Mouse (Mus musculus) kidney, embryonic 14.5 days (tissue): Measurements from ENCODE around the gene Slc5a5. TPM values are rescaled to one million over a fixed set of nuclear protein-coding genes. Genes with fewer than 3 reads are reported as not detected.
A peak's percentile ranks its signal among the peaks of the same experiment; 100 is the strongest.

Experiments used
- ATAC-seq: fragments of 200-750 bp; cut with Nextera tagmentation; 2 replicates; pipeline ENCODE4 v1.8.0; 2017; ENCODE audit warnings: moderate number of reproducible peaks, mild to moderate bottlenecking, moderate TSS enrichment, moderate library complexity; ENCODE audit not compliant: low FRiP score, low TSS enrichment
- H3K27ac ChIP-seq: fragments of 300-500 bp; sonication (generic); 2 replicates; pipeline ENCODE4 v1.5.1; 2014; ENCODE audit warnings: low read depth, mild to moderate bottlenecking, low read length, moderate library complexity, mixed read lengths
- H3K27me3 ChIP-seq: fragments of 300-500 bp; sonication (generic); 2 replicates; pipeline ENCODE4 v1.6.1; 2014; ENCODE audit warnings: mild to moderate bottlenecking, low read length; ENCODE audit not compliant: control insufficient read depth, insufficient read depth
- H3K36me3 ChIP-seq: fragments of 300-500 bp; sonication (generic); 2 replicates; pipeline ENCODE4 v1.6.1; 2014; ENCODE audit warnings: low read length, mixed read lengths; ENCODE audit not compliant: control insufficient read depth, insufficient read depth
- H3K4me1 ChIP-seq: fragments of 300-500 bp; sonication (generic); 2 replicates; pipeline ENCODE4 v1.6.1; 2014; ENCODE audit warnings: low read length, mixed read lengths; ENCODE audit not compliant: control insufficient read depth, insufficient read depth
- H3K4me2 ChIP-seq: fragments of 300-500 bp; sonication (generic); replicated peaks from 2 replicates; pipeline ENCODE4 v1.6.1; 2014; ENCODE audit warnings: low read depth, mild to moderate bottlenecking, low read length
- H3K4me3 ChIP-seq: fragments of 300-500 bp; sonication (generic); 2 replicates; pipeline ENCODE4 v1.5.1; 2014; ENCODE audit warnings: mild to moderate bottlenecking, low read length
- H3K9ac ChIP-seq: fragments of 300-500 bp; sonication (generic); 2 replicates; pipeline ENCODE4 v1.6.1; 2014; ENCODE audit warnings: low read depth, mild to moderate bottlenecking, low read length, moderate library complexity
- H3K9me3 ChIP-seq: fragments of 300-500 bp; sonication (generic); 2 replicates; pipeline ENCODE4 v1.6.1; 2016; ENCODE audit warnings: low read length; ENCODE audit not compliant: control insufficient read depth
- WGBS: fragments of 180-500 bp; shearing (Covaris S2); extraction: QIAGEN DNeasy Blood & Tissue Kit; methylation state at CpG from one replicate; pipeline ENCODE4 v1.1.7; 2014; 5-methylcytosine and 5-hydroxymethylcytosine counted together
- polyA plus RNA-seq: library from polyadenylated mRNA; unstranded; fragments of >200 nt; fragmentation: Nextera tagmentation; extraction: Ambion mirVana; gene quantifications from 2 replicates; pipeline ENCODE4 v1.2.1, GENCODE M21; 2014

The Slc5a5 gene
- polyA plus RNA-seq, 1 experiment from 2014 or later = 0.09 TPM

DNA sequence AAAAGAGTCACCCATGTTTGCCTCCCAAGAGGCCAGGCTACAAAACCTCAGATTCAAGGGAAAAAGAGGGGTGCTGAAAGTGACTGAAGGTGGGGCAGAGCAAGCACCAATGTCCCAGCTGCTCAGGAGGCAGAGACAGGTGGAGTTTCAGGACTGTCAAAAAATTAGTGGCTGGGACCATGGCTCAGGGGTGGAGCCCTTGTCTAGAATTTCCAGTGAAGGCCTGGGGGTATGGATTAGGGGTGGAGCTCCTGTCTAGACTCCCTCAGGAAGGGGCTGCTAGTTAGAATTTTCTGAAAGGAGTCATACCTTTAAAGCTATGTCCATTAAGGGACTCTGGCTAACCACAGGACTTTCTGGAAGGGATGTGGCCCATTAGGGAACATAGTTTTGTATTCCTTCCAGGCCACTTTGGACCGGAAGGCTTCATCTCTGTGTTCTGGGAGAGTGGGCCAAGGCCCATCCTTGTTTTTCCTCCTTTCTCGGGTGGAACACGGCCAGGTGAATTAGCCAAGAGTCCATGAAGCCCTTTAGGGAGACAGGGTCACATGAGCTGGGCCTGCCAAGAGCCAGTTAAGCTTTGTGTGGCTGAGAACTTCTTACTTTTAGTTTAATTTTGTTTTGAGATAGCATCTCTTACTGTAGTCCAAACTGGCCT is 43.1 kb downstream of the Slc5a5 start:
- WGBS = 85% methylated on average over 3 of the region's 3 CpGs
- Histone ChIP-seq H3K4me3 (no peak overlapping the region), H3K4me1 (no peaks in the 10 kb centered on the region), H3K27ac (no peak overlapping the region), H3K36me3 (no peaks in the 10 kb centered on the region), H3K9ac (no peak overlapping the region), H3K27me3 (no peaks in the 10 kb centered on the region), H3K9me3 (no peaks in the 10 kb centered on the region), H3K4me2 (no peak overlapping the region)
- ATAC-seq = no peak

GRCm38 (mm10) chr8:70846371-70847154 is 46.0 kb downstream of the Slc5a5 start:
- Histone ChIP-seq H3K4me2 (no peak overlapping the region), H3K9me3 (no peaks in the 10 kb centered on the region), H3K27ac (no peak overlapping the region), H3K36me3 (no peaks in the 10 kb centered on the region), H3K4me1 (no peaks in the 10 kb centered on the region; the same call in 1 of the 2 replicates), H3K4me3 (no peak overlapping the region), H3K9ac (peak overlapping the region; percentile 28), H3K27me3 (no peaks in the 10 kb centered on the region)
- ATAC-seq = no peak
- WGBS = 49% methylated on average over 15 of the region's 15 CpGs

DNA sequence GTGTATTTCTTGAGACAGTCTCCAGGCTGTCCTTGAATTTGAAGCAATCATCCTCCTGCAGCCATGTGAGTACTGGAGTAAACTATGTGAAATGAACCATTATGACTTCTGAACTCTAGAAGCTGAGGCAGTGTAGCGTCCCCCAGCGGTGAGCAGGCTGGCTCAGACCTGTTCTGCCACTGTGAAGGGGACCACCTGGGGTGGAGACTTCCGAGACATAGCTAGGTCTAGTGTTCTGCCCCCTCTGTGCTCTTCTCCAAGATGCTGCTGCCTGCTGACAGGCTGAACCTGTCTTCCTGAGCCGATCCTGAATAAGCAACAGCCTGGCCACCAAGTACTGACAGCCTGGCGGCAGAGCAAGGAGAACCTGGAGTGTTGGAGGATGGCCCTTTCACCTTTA is 47.4 kb downstream of the Slc5a5 start:
- Histone ChIP-seq H3K9me3 (no peaks in the 10 kb centered on the region), H3K36me3 (no peaks in the 10 kb centered on the region), H3K4me2 (no peak overlapping the region), H3K9ac (no peak overlapping the region), H3K4me1 (no peaks in the 10 kb centered on the region; the same call in 1 of the 2 replicates), H3K4me3 (no peak overlapping the region), H3K27ac (no peak overlapping the region), H3K27me3 (no peaks in the 10 kb centered on the region)
- 45% methylated on average over 5 of the region's 5 CpGs for WGBS
- no peak for ATAC-seq

- no peak for ATAC-seq
- Histone ChIP-seq H3K9me3 (no peaks in the 10 kb centered on the region), H3K4me2 (no peak overlapping the region), H3K36me3 (no peaks in the 10 kb centered on the region), H3K9ac (no peak overlapping the region), H3K27ac (no peak overlapping the region), H3K4me1 (no peaks in the 10 kb centered on the region; the same call in 1 of the 2 replicates), H3K4me3 (no peak overlapping the region), H3K27me3 (no peaks in the 10 kb centered on the region)
- under 1% methylated on average over 6 of the region's 6 CpGs for WGBS
Observed at GRCm38 (mm10) chr8:70844523-70844922, 48.0 kb downstream of the Slc5a5 start.

DNA sequence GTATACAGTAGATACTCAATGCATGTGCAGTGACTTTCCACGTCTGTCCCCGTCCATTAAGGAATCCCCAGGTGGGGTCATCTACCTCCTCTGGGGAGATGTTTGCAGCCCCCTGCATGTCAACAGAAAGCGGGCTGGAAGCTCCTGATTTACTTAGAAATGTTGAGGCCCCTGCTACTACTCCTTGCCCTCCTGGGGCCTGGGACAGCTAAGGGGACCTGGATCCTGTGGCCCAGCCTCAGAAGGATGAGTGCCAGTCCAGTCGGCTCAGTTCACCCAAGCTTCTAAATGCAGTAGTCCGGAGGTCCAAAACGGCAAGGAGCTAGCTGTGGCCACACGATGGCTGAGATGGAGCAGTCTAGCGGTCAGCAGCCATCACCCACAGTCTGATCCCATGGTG is 48.6 kb downstream of the Slc5a5 start:
- H3K4me2 ChIP-seq = no peak overlapping the region
- H3K9ac ChIP-seq = no peak overlapping the region
- no peak overlapping the region for H3K4me3 ChIP-seq
- no peak overlapping the region for H3K27ac ChIP-seq
- H3K9me3 ChIP-seq = no peaks in the 10 kb centered on the region
- no peak for ATAC-seq
- no peaks in the 10 kb centered on the region for H3K27me3 ChIP-seq
- no peaks in the 10 kb centered on the region; the same call in 1 of the 2 replicates for H3K4me1 ChIP-seq
- WGBS = 91% methylated on average over 8 of the region's 8 CpGs
- H3K36me3 ChIP-seq = no peaks in the 10 kb centered on the region

- no peaks in the 10 kb centered on the region for H3K27me3 ChIP-seq
Observed at GRCm38 (mm10) chr8:70843214-70843773, 49.3 kb downstream of the Slc5a5 start.

DNA sequence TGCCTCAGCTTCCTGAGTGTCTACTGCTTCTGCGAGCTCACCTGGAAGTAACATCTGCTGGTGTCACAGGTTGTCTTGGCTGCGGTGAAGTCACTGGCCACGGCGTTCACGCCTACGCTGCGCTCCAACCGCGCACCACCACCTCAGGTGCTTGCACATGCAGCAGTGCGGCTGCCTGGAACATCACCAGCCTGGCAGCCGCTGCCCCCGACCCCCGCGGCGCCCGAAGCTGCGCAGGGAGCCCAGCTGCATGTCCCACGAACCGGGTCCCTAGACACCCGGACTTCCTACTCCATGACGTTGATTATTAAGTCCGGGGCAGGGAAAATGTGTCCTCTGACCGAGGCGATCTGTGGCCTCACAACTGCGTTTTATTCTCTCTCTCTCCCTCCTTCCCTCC is 50.1 kb downstream of the Slc5a5 start:
- WGBS = 79% methylated on average over 25 of the region's 25 CpGs
- no peaks in the 10 kb centered on the region for H3K9me3 ChIP-seq
- no peak overlapping the region for H3K9ac ChIP-seq
- ATAC-seq = no peak
- H3K27me3 ChIP-seq = no peaks in the 10 kb centered on the region
- H3K27ac ChIP-seq = no peak overlapping the region
- no peak overlapping the region for H3K4me3 ChIP-seq
- H3K36me3 ChIP-seq = no peaks in the 10 kb centered on the region
- no peak overlapping the region for H3K4me2 ChIP-seq
- H3K4me1 ChIP-seq = no peaks in the 10 kb centered on the region; the same call in 1 of the 2 replicates

More at GRCm38 (mm10) chr8:70843214-70843773, 49.3 kb downstream of the Slc5a5 start:
- no peak overlapping the region for H3K9ac ChIP-seq
- no peak for ATAC-seq
- no peak overlapping the region for H3K27ac ChIP-seq
- no peaks in the 10 kb centered on the region for H3K36me3 ChIP-seq
- no peaks in the 10 kb centered on the region; the same call in 1 of the 2 replicates for H3K4me1 ChIP-seq
- no peak overlapping the region for H3K4me3 ChIP-seq
- H3K4me2 ChIP-seq = no peak overlapping the region
- no peaks in the 10 kb centered on the region for H3K9me3 ChIP-seq
- WGBS = 81% methylated on average over 5 of the region's 5 CpGs

DNA sequence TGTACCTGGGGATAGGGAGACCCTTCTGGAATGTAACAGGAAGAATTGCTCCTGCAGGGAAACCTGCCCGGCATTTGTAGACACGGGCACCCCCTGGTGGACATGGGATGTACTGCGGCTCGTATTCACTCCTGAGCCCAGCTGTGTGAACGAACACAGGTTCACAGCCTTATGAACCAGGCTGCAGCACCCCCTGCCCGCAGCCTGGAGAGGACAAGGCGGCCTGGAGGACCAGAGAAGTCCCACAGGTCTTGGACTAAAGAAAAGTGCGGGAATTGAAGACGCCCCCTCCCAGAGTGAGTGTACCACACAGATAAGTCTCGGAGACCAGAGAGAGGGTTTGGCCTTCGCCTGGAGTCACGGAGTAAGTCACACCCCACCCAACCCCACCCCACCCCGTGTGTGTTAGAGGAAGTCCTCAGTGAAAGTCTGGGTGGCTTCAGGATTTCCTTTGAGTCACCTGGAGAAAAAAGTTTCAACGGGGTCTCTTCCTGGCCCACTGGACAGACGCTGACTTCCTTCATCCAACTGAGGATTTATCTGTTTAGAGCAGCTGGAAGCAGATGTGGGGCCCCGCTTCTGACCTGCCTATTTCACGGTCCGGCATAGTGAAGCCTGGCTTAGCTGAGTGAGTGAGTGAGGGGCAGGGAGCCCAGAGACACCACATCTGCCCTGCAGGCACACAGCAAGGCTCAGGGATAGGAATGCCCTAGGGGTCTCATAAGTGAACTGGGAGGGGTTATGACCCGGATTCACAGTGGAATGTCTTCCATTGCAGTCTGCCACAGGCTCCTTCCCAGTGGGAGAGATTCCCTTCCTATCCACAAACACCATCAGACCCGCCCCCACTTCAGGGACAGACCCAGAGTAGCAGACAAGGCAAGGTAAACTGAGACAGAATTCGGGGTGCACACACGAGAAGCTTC is 51.1 kb downstream of the Slc5a5 start:
- no peaks in the 10 kb centered on the region for H3K9me3 ChIP-seq
- H3K27ac ChIP-seq = peak overlapping the region; percentile 27
- no peak overlapping the region for H3K9ac ChIP-seq
- H3K4me2 ChIP-seq = no peak overlapping the region
- H3K4me1 ChIP-seq = no peaks in the 10 kb centered on the region; the same call in 1 of the 2 replicates
- 36% methylated on average over 22 of the region's 22 CpGs for WGBS
- ATAC-seq = peak; percentile 15; the same call in 1 of the 2 replicates
- no peak overlapping the region for H3K4me3 ChIP-seq
- H3K36me3 ChIP-seq = no peaks in the 10 kb centered on the region
- no peaks in the 10 kb centered on the region for H3K27me3 ChIP-seq
